Mouse (Mus musculus): Measurements from ENCODE around the gene Ildr2. TPM values are rescaled to one million over a fixed set of nuclear protein-coding genes. Genes with fewer than 3 reads are reported as not detected.

The Ildr2 gene
- polyA plus RNA-seq, 1 experiment from 2014 or later: 1.1 TPM

DNA sequence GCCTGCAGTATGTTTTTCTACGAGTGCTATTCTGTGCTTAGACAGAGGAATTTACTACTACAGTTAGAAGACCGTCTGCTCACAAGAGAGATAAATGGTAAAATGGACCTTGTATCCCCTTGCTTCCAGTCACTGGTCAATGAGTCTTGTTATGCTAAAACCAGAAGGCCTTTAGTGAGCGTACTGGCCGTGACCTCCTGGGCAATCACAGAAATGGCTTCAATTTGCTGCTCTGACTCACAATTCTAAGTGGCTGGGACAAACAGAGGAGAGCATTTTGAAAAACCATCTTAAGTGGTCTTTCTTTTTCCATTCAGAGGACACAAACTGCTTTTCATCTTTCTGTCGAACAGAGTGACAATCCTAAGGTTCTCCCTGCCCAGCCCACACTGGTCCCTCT is 57.2 kb downstream of the Ildr2 start:
- Histone ChIP-seq H3K27ac (ENCODE audit: low read length) (no peak overlapping the region), H3K4me2 (ENCODE audit: low read depth, low read length) (no peak overlapping the region), H3K9ac (ENCODE audit: low read length) (no peak overlapping the region), H3K9me3 (ENCODE audit: control insufficient read depth, low read length) (no peaks in the 10 kb centered on the region), H3K4me3 (ENCODE audit: low read length) (no peak overlapping the region), H3K4me1 (replicated peaks; ENCODE audit: control insufficient read depth, insufficient read depth, low read length) (peaks cover 5% of the 10 kb centered on the region; the same call in 1 of the 2 replicates), H3K36me3 (ENCODE audit: control insufficient read depth, insufficient read depth, low read length) (no peaks in the 10 kb centered on the region), H3K27me3 (ENCODE audit: control insufficient read depth, insufficient read depth, low read depth, low read length) (peaks cover 4% of the 10 kb centered on the region)
- 75% methylated on average over 5 of the region's 5 CpGs for WGBS
- no peak for ATAC-seq (ENCODE audit: low read depth)

DNA sequence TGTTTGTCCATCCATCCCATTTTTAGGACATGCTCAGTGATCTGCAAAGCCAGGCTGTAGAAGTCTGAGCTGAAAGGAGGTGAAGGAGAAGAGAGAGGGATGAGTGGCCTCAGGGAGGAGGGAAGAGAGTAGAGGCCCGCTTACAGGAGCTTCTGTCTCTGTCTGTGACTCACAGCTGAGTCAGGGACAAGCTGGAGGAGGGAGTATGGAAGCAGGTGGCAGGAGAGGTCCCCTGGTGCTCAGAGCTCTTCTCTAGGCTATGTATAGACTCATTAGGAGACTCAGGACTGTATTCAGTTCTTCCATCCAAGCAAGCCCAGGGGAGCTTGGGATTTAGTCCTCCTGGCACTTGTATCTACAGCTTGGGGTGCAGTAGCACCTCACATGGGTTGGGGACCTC is 59.7 kb downstream of the Ildr2 start:
- Histone ChIP-seq H3K4me3 (ENCODE audit: low read length) (no peak overlapping the region), H3K9ac (ENCODE audit: low read length) (no peak overlapping the region), H3K27ac (ENCODE audit: low read length) (no peak overlapping the region), H3K36me3 (ENCODE audit: control insufficient read depth, insufficient read depth, low read length) (no peaks in the 10 kb centered on the region), H3K4me1 (replicated peaks; ENCODE audit: control insufficient read depth, insufficient read depth, low read length) (peaks cover 4% of the 10 kb centered on the region; the same call in 1 of the 2 replicates), H3K27me3 (ENCODE audit: control insufficient read depth, insufficient read depth, low read depth, low read length) (peaks cover 1% of the 10 kb centered on the region), H3K4me2 (ENCODE audit: low read depth, low read length) (no peak overlapping the region), H3K9me3 (ENCODE audit: control insufficient read depth, low read length) (no peaks in the 10 kb centered on the region)
- ATAC-seq (ENCODE audit: low read depth): no peak
- WGBS: 53% methylated on average over 1 of the region's 1 CpGs

GRCm38 (mm10) chr1:166315706-166316105 is 61.8 kb downstream of the Ildr2 start:
- no peak for ATAC-seq (ENCODE audit: low read depth)

DNA sequence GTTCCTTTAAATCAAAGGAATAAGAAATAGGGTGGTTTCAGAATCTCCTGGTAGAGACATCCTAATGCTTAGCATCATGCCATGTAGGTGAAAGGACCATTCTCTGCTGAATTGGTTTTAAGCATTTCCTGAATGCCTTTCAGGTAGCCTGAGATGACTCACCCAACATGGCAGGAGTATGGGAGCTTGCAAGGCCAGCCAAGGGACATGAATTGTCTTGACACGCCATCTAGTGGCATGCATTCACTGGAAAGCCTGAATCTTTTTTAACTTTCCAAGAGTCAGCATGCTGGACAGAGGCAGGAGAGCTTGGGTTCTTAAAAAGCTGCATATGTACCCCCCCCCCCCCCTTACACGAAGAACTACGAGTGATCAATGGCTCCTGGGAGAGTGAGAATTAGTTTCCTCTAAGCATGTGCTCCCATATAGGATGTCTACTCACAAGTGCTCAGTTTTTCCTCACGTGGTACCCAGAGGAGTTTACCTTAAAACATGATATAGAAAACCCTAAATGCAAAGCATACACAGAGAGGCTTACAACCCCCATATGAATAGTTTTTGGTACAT is 65.3 kb downstream of the Ildr2 start:
- H3K9me3 ChIP-seq (ENCODE audit: control insufficient read depth, low read length): no peaks in the 10 kb centered on the region
- no peaks in the 10 kb centered on the region for H3K27me3 ChIP-seq (ENCODE audit: control insufficient read depth, insufficient read depth, low read depth, low read length)
- no peaks in the 10 kb centered on the region for H3K36me3 ChIP-seq (ENCODE audit: control insufficient read depth, insufficient read depth, low read length)
- no peak overlapping the region for H3K9ac ChIP-seq (ENCODE audit: low read length)
- 6% methylated on average over 4 of the region's 4 CpGs for WGBS
- ATAC-seq (ENCODE audit: low read depth): no peak
- H3K27ac ChIP-seq (ENCODE audit: low read length): no peak overlapping the region
- H3K4me1 ChIP-seq (replicated peaks; ENCODE audit: control insufficient read depth, insufficient read depth, low read length): no peaks in the 10 kb centered on the region
- H3K4me2 ChIP-seq (ENCODE audit: low read depth, low read length): no peak overlapping the region
- no peak overlapping the region for H3K4me3 ChIP-seq (ENCODE audit: low read length)

More at GRCm38 (mm10) chr1:166315706-166316105, 61.8 kb downstream of the Ildr2 start:
- Histone ChIP-seq H3K9me3 (ENCODE audit: control insufficient read depth, low read length) (no peaks in the 10 kb centered on the region), H3K4me2 (ENCODE audit: low read depth, low read length) (no peak overlapping the region), H3K27me3 (ENCODE audit: control insufficient read depth, insufficient read depth, low read depth, low read length) (no peaks in the 10 kb centered on the region), H3K36me3 (ENCODE audit: control insufficient read depth, insufficient read depth, low read length) (no peaks in the 10 kb centered on the region), H3K4me3 (ENCODE audit: low read length) (no peak overlapping the region), H3K27ac (ENCODE audit: low read length) (no peak overlapping the region), H3K4me1 (replicated peaks; ENCODE audit: control insufficient read depth, insufficient read depth, low read length) (no peaks in the 10 kb centered on the region), H3K9ac (ENCODE audit: low read length) (no peak overlapping the region)
- WGBS: 77% methylated on average over 4 of the region's 4 CpGs

DNA sequence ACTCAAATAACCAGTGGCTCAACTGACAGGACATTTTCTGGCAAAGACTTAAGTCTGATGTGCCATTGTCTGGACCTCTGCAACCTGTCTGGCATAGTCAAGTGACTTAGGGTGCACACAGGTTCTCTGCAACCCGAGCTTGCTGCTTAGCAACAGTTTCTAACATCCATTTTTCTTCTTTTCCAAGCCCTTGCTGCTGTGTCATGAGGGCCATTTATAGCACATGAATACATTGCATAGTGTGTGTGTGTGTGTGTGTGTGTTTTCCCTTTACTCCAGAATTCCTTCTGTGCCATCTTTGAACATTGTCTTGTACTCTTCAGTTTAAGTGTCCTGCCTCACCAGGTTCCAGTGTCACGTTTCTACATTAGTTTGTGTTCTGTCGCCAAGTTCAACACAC is 72.5 kb downstream of the Ildr2 start:
- ATAC-seq (ENCODE audit: low read depth): no peak
- Histone ChIP-seq H3K9me3 (ENCODE audit: control insufficient read depth, low read length) (no peaks in the 10 kb centered on the region), H3K9ac (ENCODE audit: low read length) (no peak overlapping the region), H3K36me3 (ENCODE audit: control insufficient read depth, insufficient read depth, low read length) (no peaks in the 10 kb centered on the region), H3K4me2 (ENCODE audit: low read depth, low read length) (no peak overlapping the region), H3K4me3 (ENCODE audit: low read length) (no peak overlapping the region), H3K4me1 (replicated peaks; ENCODE audit: control insufficient read depth, insufficient read depth, low read length) (no peaks in the 10 kb centered on the region), H3K27me3 (ENCODE audit: control insufficient read depth, insufficient read depth, low read depth, low read length) (no peaks in the 10 kb centered on the region), H3K27ac (ENCODE audit: low read length) (no peak overlapping the region)
- WGBS: 70% methylated on average over 3 of the region's 3 CpGs

GRCm38 (mm10) chr1:166330752-166331151 is 76.8 kb downstream of the Ildr2 start:
- Histone ChIP-seq H3K9ac (ENCODE audit: low read length) (no peak overlapping the region), H3K27me3 (ENCODE audit: control insufficient read depth, insufficient read depth, low read depth, low read length) (no peaks in the 10 kb centered on the region), H3K27ac (ENCODE audit: low read length) (no peak overlapping the region), H3K4me3 (ENCODE audit: low read length) (no peak overlapping the region), H3K9me3 (ENCODE audit: control insufficient read depth, low read length) (no peaks in the 10 kb centered on the region), H3K4me1 (replicated peaks; ENCODE audit: control insufficient read depth, insufficient read depth, low read length) (no peaks in the 10 kb centered on the region), H3K4me2 (ENCODE audit: low read depth, low read length) (no peak overlapping the region), H3K36me3 (ENCODE audit: control insufficient read depth, insufficient read depth, low read length) (no peaks in the 10 kb centered on the region)
- 61% methylated on average over 3 of the region's 3 CpGs for WGBS
- ATAC-seq (ENCODE audit: low read depth): no peak

DNA sequence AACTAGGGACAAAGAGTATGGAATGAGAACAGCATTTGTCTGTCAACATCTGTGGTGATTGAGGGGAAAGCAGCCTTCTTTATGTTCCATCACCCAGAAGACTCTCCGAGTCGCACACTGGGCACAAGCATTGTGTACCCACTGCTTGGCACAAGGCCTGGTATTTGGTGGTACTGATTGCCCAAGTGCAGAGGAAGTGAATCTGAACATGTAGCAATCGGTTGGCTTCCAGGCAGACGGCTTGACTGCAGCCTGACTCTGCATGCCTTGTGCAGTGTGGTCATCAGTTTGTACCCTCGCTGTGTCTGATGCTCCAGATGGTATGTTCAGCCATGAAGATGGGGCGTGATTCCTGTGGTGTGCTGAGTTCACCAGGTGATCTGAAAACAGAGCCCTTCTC is 85.2 kb downstream of the Ildr2 start:
- Histone ChIP-seq H3K27ac (ENCODE audit: low read length) (no peak overlapping the region), H3K9me3 (ENCODE audit: control insufficient read depth, low read length) (no peaks in the 10 kb centered on the region), H3K27me3 (ENCODE audit: control insufficient read depth, insufficient read depth, low read depth, low read length) (no peaks in the 10 kb centered on the region), H3K4me3 (ENCODE audit: low read length) (no peak overlapping the region), H3K36me3 (ENCODE audit: control insufficient read depth, insufficient read depth, low read length) (no peaks in the 10 kb centered on the region), H3K4me1 (replicated peaks; ENCODE audit: control insufficient read depth, insufficient read depth, low read length) (no peaks in the 10 kb centered on the region), H3K4me2 (ENCODE audit: low read depth, low read length) (no peak overlapping the region), H3K9ac (ENCODE audit: low read length) (no peak overlapping the region)
- ATAC-seq (ENCODE audit: low read depth): no peak
- 72% methylated on average over 6 of the region's 6 CpGs for WGBS

GRCm38 (mm10) chr1:166342060-166342459 is 88.1 kb downstream of the Ildr2 start:
- no peak overlapping the region for H3K4me3 ChIP-seq (ENCODE audit: low read length)
- H3K9me3 ChIP-seq (ENCODE audit: control insufficient read depth, low read length): no peaks in the 10 kb centered on the region
- H3K4me1 ChIP-seq (replicated peaks; ENCODE audit: control insufficient read depth, insufficient read depth, low read length): no peaks in the 10 kb centered on the region
- no peaks in the 10 kb centered on the region for H3K27me3 ChIP-seq (ENCODE audit: control insufficient read depth, insufficient read depth, low read depth, low read length)
- no peaks in the 10 kb centered on the region for H3K36me3 ChIP-seq (ENCODE audit: control insufficient read depth, insufficient read depth, low read length)
- ATAC-seq (ENCODE audit: low read depth): no peak
- H3K4me2 ChIP-seq (ENCODE audit: low read depth, low read length): no peak overlapping the region
- no peak overlapping the region for H3K27ac ChIP-seq (ENCODE audit: low read length)
- WGBS: 63% methylated on average over 2 of the region's 2 CpGs
- H3K9ac ChIP-seq (ENCODE audit: low read length): no peak overlapping the region

GRCm38 (mm10) chr1:166342539-166342938 is 88.6 kb downstream of the Ildr2 start:
- Histone ChIP-seq H3K27me3 (ENCODE audit: control insufficient read depth, insufficient read depth, low read depth, low read length) (no peaks in the 10 kb centered on the region), H3K36me3 (ENCODE audit: control insufficient read depth, insufficient read depth, low read length) (no peaks in the 10 kb centered on the region), H3K4me3 (ENCODE audit: low read length) (no peak overlapping the region), H3K4me2 (ENCODE audit: low read depth, low read length) (no peak overlapping the region), H3K27ac (ENCODE audit: low read length) (no peak overlapping the region), H3K9ac (ENCODE audit: low read length) (no peak overlapping the region), H3K4me1 (replicated peaks; ENCODE audit: control insufficient read depth, insufficient read depth, low read length) (no peaks in the 10 kb centered on the region), H3K9me3 (ENCODE audit: control insufficient read depth, low read length) (no peaks in the 10 kb centered on the region)
- no peak for ATAC-seq (ENCODE audit: low read depth)
- 79% methylated on average over 1 of the region's 1 CpGs for WGBS

GRCm38 (mm10) chr1:166343586-166343985 is 89.6 kb downstream of the Ildr2 start:
- ATAC-seq (ENCODE audit: low read depth): no peak
- 52% methylated on average over 5 of the region's 5 CpGs for WGBS
- H3K4me1 ChIP-seq (replicated peaks; ENCODE audit: control insufficient read depth, insufficient read depth, low read length): no peaks in the 10 kb centered on the region

More at GRCm38 (mm10) chr1:166343586-166343985, 89.6 kb downstream of the Ildr2 start:
- no peak overlapping the region for H3K4me3 ChIP-seq (ENCODE audit: low read length)
- H3K27me3 ChIP-seq (ENCODE audit: control insufficient read depth, insufficient read depth, low read depth, low read length): no peaks in the 10 kb centered on the region
- no peaks in the 10 kb centered on the region for H3K36me3 ChIP-seq (ENCODE audit: control insufficient read depth, insufficient read depth, low read length)
- H3K9ac ChIP-seq (ENCODE audit: low read length): no peak overlapping the region
- H3K9me3 ChIP-seq (ENCODE audit: control insufficient read depth, low read length): no peaks in the 10 kb centered on the region
- H3K4me2 ChIP-seq (ENCODE audit: low read depth, low read length): no peak overlapping the region
- no peak overlapping the region for H3K27ac ChIP-seq (ENCODE audit: low read length)

Data from lung, embryonic 16.5 days (tissue).